8 mouse cellular contexts compared by ENCODE assay signal in the genomic region with DNA sequence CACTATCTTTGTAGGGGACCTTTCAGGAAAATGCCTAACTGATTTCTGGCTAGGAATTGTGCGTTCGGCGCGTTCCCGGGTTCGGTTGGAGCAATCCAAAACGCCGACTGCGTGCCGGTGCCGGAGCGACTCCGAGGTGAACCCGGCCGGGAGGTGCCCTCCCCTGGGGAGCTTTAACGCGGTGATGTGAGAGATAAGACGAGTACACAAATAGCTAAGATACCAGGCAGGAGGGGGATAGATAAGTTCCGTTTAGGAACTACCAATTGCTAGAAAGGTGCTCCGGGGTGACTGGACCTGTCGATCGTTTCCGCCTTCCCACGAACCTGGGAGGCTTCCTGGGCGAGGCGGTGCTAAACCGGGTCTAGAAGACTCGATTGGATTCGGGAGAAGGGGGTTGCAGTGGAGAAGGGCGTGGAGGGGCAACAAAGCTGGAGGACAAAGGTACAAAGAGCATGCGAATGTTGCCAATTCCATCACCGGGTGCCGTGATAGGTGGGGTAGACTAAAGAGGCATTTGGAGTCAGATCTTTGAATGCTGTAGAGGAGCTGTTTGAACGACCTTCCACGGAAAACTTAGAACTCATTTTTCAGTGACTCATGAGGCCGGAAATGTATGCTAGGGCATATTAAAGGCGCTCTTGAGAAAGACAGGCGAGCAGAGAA. TPM values are rescaled to one million over a fixed set of nuclear protein-coding genes. Genes with fewer than 3 reads are reported as not detected.
DNase-seq lines count a peak whose midpoint lies in the region; ATAC-seq lines count a peak whose summit lies in the region.

No protein-coding gene starts in this region.

- peaks cover 13% of the 10 kb centered on the region for H3K4me1 ChIP-seq in hindbrain, embryonic 16.5 days (ENCODE audit: control insufficient read depth, insufficient read depth, low read depth, low read length)
- peaks cover 25% of the 10 kb centered on the region for H3K4me1 ChIP-seq in limb, embryonic 13.5 days
- peaks cover 28% of the 10 kb centered on the region for H3K4me1 ChIP-seq in midbrain, embryonic 13.5 days (replicated peaks)

- peak overlapping the region; percentile 91 for H3K27ac ChIP-seq in hindbrain, embryonic 16.5 days (ENCODE audit: low read depth, low read length)
- peak overlapping the region; percentile 93; the same call in 1 of the 2 replicates for H3K27ac ChIP-seq in limb, embryonic 13.5 days
- H3K27ac ChIP-seq in midbrain, embryonic 13.5 days: peak overlapping the region; percentile 96

- peak; percentile 31 for DNase-seq in right cerebral cortex, adult 18-20 months
- DNase-seq in right cerebral cortex, postnatal 36 days (ENCODE audit: low spot score in 2 of 2): no peak
- peak; percentile 40 for DNase-seq in cerebellum, adult 9-10 months
- DNase-seq in frontal cortex, postnatal 14 days (ENCODE audit: low spot score in 2 of 2): peak; percentile 12 to 25
- peak; percentile 52 for DNase-seq in splenic B cell, adult 2 months (ENCODE audit: low read depth, low spot score)

- no peaks in the 10 kb centered on the region for H3K9me3 ChIP-seq in hindbrain, embryonic 16.5 days (ENCODE audit: control insufficient read depth, low read length)
- no peaks in the 10 kb centered on the region for H3K9me3 ChIP-seq in limb, embryonic 13.5 days
- no peaks in the 10 kb centered on the region for H3K9me3 ChIP-seq in midbrain, embryonic 13.5 days

- under 1% methylated on average over 38 of the region's 38 CpGs for WGBS in hindbrain, embryonic 16.5 days
- WGBS in limb, embryonic 13.5 days: under 1% methylated on average over 38 of the region's 38 CpGs
- WGBS in midbrain, embryonic 13.5 days: under 1% methylated on average over 38 of the region's 38 CpGs

- peak overlapping the region; percentile 82 for H3K9ac ChIP-seq in hindbrain, embryonic 16.5 days (ENCODE audit: low read depth, low read length)
- peak overlapping the region; percentile 94 for H3K9ac ChIP-seq in limb, embryonic 13.5 days
- peak overlapping the region; percentile 97 for H3K9ac ChIP-seq in midbrain, embryonic 13.5 days (replicated peaks)

- peak overlapping the region; percentile 59 for H3K4me2 ChIP-seq in hindbrain, embryonic 16.5 days (ENCODE audit: low read length)
- peak overlapping the region; percentile 91 for H3K4me2 ChIP-seq in limb, embryonic 13.5 days (replicated peaks)
- peak overlapping the region; percentile 66 for H3K4me2 ChIP-seq in midbrain, embryonic 13.5 days (replicated peaks)

- 0 out of 2 replicates have a peak, but pooled peaks have one; percentile 2 for ATAC-seq in hindbrain, embryonic 16.5 days
- ATAC-seq in limb, embryonic 13.5 days (ENCODE audit: low FRiP score, low read depth): no peak
- ATAC-seq in midbrain, embryonic 13.5 days: peak; percentile 17

- H3K4me3 ChIP-seq in hindbrain, embryonic 16.5 days (ENCODE audit: low read length): peak overlapping the region; percentile 63
- H3K4me3 ChIP-seq in limb, embryonic 13.5 days: peak overlapping the region; percentile 89
- H3K4me3 ChIP-seq in midbrain, embryonic 13.5 days (replicated peaks): peak overlapping the region; percentile 70

- H3K27me3 ChIP-seq in hindbrain, embryonic 16.5 days (replicated peaks; ENCODE audit: control insufficient read depth, insufficient read depth, low read length): no peaks in the 10 kb centered on the region
- no peaks in the 10 kb centered on the region for H3K27me3 ChIP-seq in limb, embryonic 13.5 days
- H3K27me3 ChIP-seq in midbrain, embryonic 13.5 days: no peaks in the 10 kb centered on the region
- no peaks in the 10 kb centered on the region for H3K27me3 ChIP-seq in splenic B cell, adult 2 months (ENCODE audit: control insufficient read depth, insufficient read depth, low read length, poor library complexity, severe bottlenecking)

- no peaks in the 10 kb centered on the region for H3K36me3 ChIP-seq in hindbrain, embryonic 16.5 days (ENCODE audit: control insufficient read depth, insufficient read depth, low read length)
- H3K36me3 ChIP-seq in limb, embryonic 13.5 days: 0 out of 2 replicates have a peak, but pooled peaks cover 2% of the 10 kb centered on the region
- H3K36me3 ChIP-seq in midbrain, embryonic 13.5 days: peaks cover 4% of the 10 kb centered on the region; the same call in 1 of the 2 replicates
- no peaks in the 10 kb centered on the region for H3K36me3 ChIP-seq in splenic B cell, adult 2 months (ENCODE audit: control insufficient read depth, insufficient read depth, low read length, poor library complexity, severe bottlenecking)

RNA-seq across cellular contexts. Expression of a gene that starts 1.0 kb away (rescaled TPM):
- polyA plus RNA-seq in hindbrain, embryonic 16.5 days (2015; fragmentation: Nextera tagmentation; extraction: Ambion mirVana): 42.3 and 47.9 TPM in 2 replicates
- polyA plus RNA-seq in limb, embryonic 13.5 days (2015; fragmentation: Nextera tagmentation; extraction: Ambion mirVana): 28.1 and 28.5 TPM in 2 replicates
- 52.1 and 54.9 TPM in 2 replicates for polyA plus RNA-seq in midbrain, embryonic 13.5 days (2015; fragmentation: Nextera tagmentation; extraction: Ambion mirVana)

RNA-seq across cellular contexts. Expression of a gene that starts 15.8 kb away (rescaled TPM):
- 0.29 and 0.59 TPM in 2 replicates for polyA plus RNA-seq in hindbrain, embryonic 16.5 days (2015; fragmentation: Nextera tagmentation; extraction: Ambion mirVana)
- polyA plus RNA-seq in limb, embryonic 13.5 days (2015; fragmentation: Nextera tagmentation; extraction: Ambion mirVana): 1.0 and 1.4 TPM in 2 replicates
- 0.59 and 0.90 TPM in 2 replicates for polyA plus RNA-seq in midbrain, embryonic 13.5 days (2015; fragmentation: Nextera tagmentation; extraction: Ambion mirVana)

Comparison
In these comparisons a context has a peak if more than half of its experiments do, and no peak if none do; other contexts are left out.
1. DNase-seq: peak in right cerebral cortex, adult 18-20 months (single experiment), cerebellum, adult 9-10 months (single experiment), frontal cortex, postnatal 14 days (2 of 2) and splenic B cell, adult 2 months (single experiment); none in right cerebral cortex, postnatal 36 days (0 of 2).
2. Peak in every context shown above with its lines, with median percentiles within 50 percentile points of each other: H3K27ac ChIP-seq, H3K4me2 ChIP-seq, H3K4me3 ChIP-seq and H3K9ac ChIP-seq.